Mouse (Mus musculus) lung, adult 10 weeks (tissue): ENCODE measurements around the gene Kmt2e. TPM values are rescaled to one million over a fixed set of nuclear protein-coding genes. Genes with fewer than 3 reads are reported as not detected.

Source experiments
- polyA plus RNA-seq: library from polyadenylated mRNA; stranded (reverse); fragments of 350-450 nt; fragmentation: Illumina TruSeq; extraction: RNeasy Lipid Tissue Mini Kit (QIAGEN cat#74804); gene quantifications from one replicate; pipeline ENCODE4 v1.2.3, GENCODE M21; 2014; ENCODE audit warnings: low read depth, low replicate concordance; ENCODE audit not compliant: insufficient read depth

The Kmt2e gene
- polyA plus RNA-seq: 8.9 TPM

DNA sequence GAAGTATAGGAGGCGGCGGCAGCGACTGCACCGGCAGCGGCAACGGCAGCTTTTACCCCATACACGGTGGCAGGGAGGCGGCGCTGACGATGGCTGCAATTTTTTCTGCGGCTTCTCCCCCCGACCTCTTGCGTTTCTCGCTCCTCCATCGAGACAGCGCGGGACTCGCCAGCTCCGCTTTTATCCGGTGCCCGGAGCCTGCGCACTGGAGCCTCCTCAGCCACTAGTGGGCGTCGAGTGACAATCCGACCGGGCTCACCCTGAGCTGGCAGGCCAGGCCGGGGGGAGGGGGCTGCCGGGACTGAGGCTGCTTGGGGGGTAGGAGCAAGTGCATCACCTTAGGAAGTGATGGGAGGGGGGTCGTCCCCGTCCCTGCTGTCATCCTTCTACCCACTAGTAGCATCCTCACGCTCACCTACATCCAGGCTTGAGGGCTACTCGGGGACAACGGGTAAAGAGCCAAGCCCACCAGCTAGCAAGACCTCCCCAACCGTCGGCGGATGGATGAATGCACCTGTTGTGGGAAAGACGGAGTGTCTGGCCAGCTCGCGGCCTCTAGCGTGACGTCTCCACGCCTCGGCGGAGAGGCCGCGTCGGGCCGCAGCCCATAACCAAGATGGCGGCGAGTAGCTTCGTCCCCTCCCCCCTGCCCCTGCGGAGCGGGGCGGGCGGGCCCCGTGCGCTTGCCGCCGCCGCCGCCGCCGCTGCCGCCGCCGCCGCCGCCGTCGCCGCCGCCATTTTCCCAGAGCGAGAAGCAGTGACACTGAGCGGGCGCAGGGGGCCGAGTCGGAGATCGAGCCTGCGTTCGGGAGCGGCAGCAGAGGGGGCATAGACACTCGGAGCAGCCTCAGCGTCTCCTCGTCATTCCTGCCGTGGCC lies at the start of gene Kmt2e:
Gene Kmt2e, plus strand, starts transcription at position 722 of the 878 bp plus-strand sequence.

